Mouse (Mus musculus): ENCODE data around the gene Foxe1. TPM values are rescaled to one million over a fixed set of nuclear protein-coding genes. Genes with fewer than 3 reads are reported as not detected.

Gene Foxe1
- total RNA-seq, 4 experiments from 2014 or later, result not detected

Other genes starting within 250 kb of the Foxe1 start
- gene Ncbp1, start 205.0 kb upstream of the Foxe1 start, total RNA-seq (2022), result 10 to 100 TPM; 37.2 to 56.6 (median 43.4) TPM
- 10 to 100 TPM; 28.4 to 36.1 (median 33.0) TPM for gene Tstd2, start 204.9 kb upstream of the Foxe1 start, total RNA-seq (2022)
- gene Xpa, start 147.3 kb upstream of the Foxe1 start, total RNA-seq (2022), result 10 to 100 TPM; 15.6 to 30.6 (median 28.9) TPM
- 1 to 10 TPM; 5.6 to 7.8 (median 6.7) TPM for gene Trmo, start 45.8 kb downstream of the Foxe1 start, total RNA-seq (2022)
- gene Hemgn, start 69.9 kb downstream of the Foxe1 start, total RNA-seq (2022), result under 1 TPM in 1 of 4 experiments, not detected in 3; 0.11 TPM
- 100 to 1,000 TPM; 104 to 129 (median 117) TPM for gene Anp32b, start 107.3 kb downstream of the Foxe1 start, total RNA-seq (2022)
- gene Nans, start 145.6 kb downstream of the Foxe1 start, total RNA-seq (2022), result 10 to 100 TPM; 35.0 to 43.4 (median 38.6) TPM
- gene Trim14, start 192.5 kb downstream of the Foxe1 start, total RNA-seq (2022), result 10 to 100 TPM in 2 of 4 experiments, 1 to 10 TPM in 2; 5.1 to 12.2 (median 8.2) TPM